Mouse (Mus musculus) olfactory bulb, adult 2 months (tissue): Measurements from ENCODE around the gene Dab2ip.

Experiments
- CTCF ChIP-seq: fragments of 200-500 bp; IDR thresholded peaks from 2 replicates; pipeline ENCODE4 v1.5.1; 2012; ENCODE audit warnings: low read depth, mild to moderate bottlenecking, low read length, moderate library complexity; ENCODE audit not compliant: insufficient read depth
- POLR2A ChIP-seq: fragments of 200-500 bp; IDR thresholded peaks from 2 replicates; pipeline ENCODE4 v1.6.1; 2012; ENCODE audit warnings: mild to moderate bottlenecking, low read depth, low read length, moderate library complexity; ENCODE audit not compliant: insufficient read depth

DNA sequence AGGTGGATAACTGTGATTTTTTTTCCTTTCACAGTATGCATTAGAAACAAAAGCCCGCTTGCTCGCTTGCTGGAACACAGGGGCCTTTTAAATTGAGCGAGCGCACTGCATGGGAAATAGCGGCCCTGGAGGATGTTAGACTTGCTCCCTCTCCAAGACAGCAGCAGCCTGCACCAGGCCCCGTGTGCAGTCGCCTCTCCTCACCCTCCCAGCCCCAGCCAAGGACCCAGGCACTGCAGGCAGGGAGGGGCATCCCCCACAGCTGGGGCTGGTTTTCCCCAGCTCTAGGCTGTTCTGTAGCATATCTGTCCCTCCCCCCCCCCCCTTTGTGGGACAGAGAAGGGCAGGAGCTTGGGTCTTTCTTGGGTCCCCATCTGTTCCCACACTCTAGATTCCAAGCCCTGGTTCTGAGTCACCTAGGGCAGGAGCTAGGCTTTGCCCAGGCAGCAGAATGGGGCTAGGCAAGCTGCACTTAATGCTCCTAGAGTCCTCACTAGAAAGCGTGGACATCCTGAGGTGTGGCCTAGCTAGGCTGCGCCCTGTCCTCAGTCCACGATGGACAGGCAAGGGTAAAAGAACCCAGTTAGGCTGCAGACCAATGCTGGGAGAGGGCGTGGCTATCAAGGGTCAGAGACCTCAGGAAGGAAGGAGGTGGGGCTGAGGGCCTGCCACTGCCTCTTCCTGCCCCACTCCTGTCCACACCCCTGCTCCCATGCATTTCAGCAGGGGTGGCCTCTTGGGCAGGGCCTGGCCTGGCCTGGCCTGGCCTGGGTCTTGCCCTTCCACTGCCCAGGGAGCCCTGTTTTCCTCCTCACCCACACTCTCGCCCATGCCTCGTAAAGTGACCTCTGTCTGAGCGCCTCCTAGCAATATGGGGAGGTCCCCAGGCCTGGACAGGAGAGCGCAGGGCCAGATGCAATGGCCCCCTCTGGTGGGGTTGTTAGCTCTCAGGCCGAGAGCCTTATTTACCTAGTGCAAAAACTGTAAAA is 171.3 kb downstream of the Dab2ip start:
- TF ChIP-seq CTCF (no peak), POLR2A (no peak)
